Mouse (Mus musculus): Measurements from ENCODE around the gene Pole2.

- TF ChIP-seq CTCF (IDR thresholded peaks at IDR 0.05; ENCODE audit: extremely low read depth, insufficient read depth, low read length), result no peak
- TF ChIP-seq POLR2A (IDR thresholded peaks at IDR 0.05; ENCODE audit: extremely low read depth, insufficient read depth, low read length), result no peak
Observed at GRCm38 (mm10) chr12:69204052-69204833, 23.8 kb downstream of the Pole2 start, which contains the start of gene Gm49384.

Measured in cortical plate, adult 2 months (tissue).